Mouse (Mus musculus) MEL (cell line): ENCODE data around the gene Kif15. TPM values are rescaled to one million over a fixed set of nuclear protein-coding genes. Genes with fewer than 3 reads are reported as not detected.

ENCODE experiments used
- DNase-seq: peaks from one replicate; pipeline ENCODE4 v3.0.0; 2011; ENCODE audit warnings: low read depth, low spot score
- H3K27ac ChIP-seq: 2 replicates; pipeline ENCODE4 v1.5.1; 2012; ENCODE audit warnings: low read depth, mild to moderate bottlenecking, control low read depth, low read length, moderate library complexity; ENCODE audit not compliant: control insufficient read depth
- H3K27me3 ChIP-seq, 2 experiments: fragments of 150-350 bp in 1 of 2; sonication (generic) in 1 of 2; 2 replicates each; pipeline ENCODE4 v1.6.1; 2012; ENCODE audit warnings: low read length in 2 of 2, mild to moderate bottlenecking in 2 of 2, improper control_type of control experiment in 1 of 2, moderate library complexity in 1 of 2; ENCODE audit not compliant: insufficient read depth in 2 of 2, control insufficient read depth in 1 of 2
- H3K36me3 ChIP-seq, 2 experiments: 2 replicates each; pipeline ENCODE4 v1.6.1; 2012 to 2014; ENCODE audit warnings: low read length in 2 of 2, improper control_type of control experiment in 1 of 2, inconsistent platforms in 1 of 2, mild to moderate bottlenecking in 1 of 2; ENCODE audit not compliant: insufficient read depth in 2 of 2, control insufficient read depth in 1 of 2
- H3K4me1 ChIP-seq, 2 experiments: fragments of 150-350 bp in 1 of 2; sonication (generic) in 1 of 2; 2 replicates each; pipeline ENCODE4 v1.6.1; 2012; ENCODE audit warnings: low read length in 2 of 2, improper control_type of control experiment in 1 of 2, mild to moderate bottlenecking in 1 of 2; ENCODE audit not compliant: insufficient read depth in 2 of 2, control insufficient read depth in 1 of 2
- H3K4me3 ChIP-seq, 2 experiments: fragments of 150-350 bp in 1 of 2; sonication (generic) in 1 of 2; 2 replicates each; pipeline ENCODE4 v1.5.1; 2012; ENCODE audit warnings: low read depth in 2 of 2, low read length in 2 of 2, mild to moderate bottlenecking in 2 of 2, moderate library complexity in 2 of 2, control low read depth in 1 of 2, improper control_type of control experiment in 1 of 2; ENCODE audit not compliant: control insufficient read depth in 1 of 2, insufficient read depth in 1 of 2
- H3K79me2 ChIP-seq: 2 replicates; pipeline ENCODE4 v1.6.1; 2012; ENCODE audit warnings: mild to moderate bottlenecking, low read length, moderate library complexity; ENCODE audit not compliant: control insufficient read depth, poor library complexity, insufficient read depth
- H3K9ac ChIP-seq: 2 replicates; pipeline ENCODE4 v1.6.1; 2012; ENCODE audit warnings: low read depth, mild to moderate bottlenecking, control low read depth, low read length, moderate library complexity; ENCODE audit not compliant: control insufficient read depth, poor library complexity, severe bottlenecking
- H3K9me3 ChIP-seq: fragments of 150-350 bp; sonication (generic); replicated peaks from 2 replicates; pipeline ENCODE4 v1.6.1; 2012; ENCODE audit warnings: mild to moderate bottlenecking, low read length, improper control_type of control experiment, moderate library complexity; ENCODE audit not compliant: insufficient read depth
- BHLHE40 ChIP-seq: IDR thresholded peaks from 2 replicates; pipeline ENCODE4 v1.6.1; 2012; ENCODE audit warnings: low read depth, mild to moderate bottlenecking, inconsistent platforms, low read length, improper control_type of control experiment, borderline replicate concordance
- CHD1 ChIP-seq: IDR thresholded peaks from 2 replicates; pipeline ENCODE4 v1.6.1; 2012; ENCODE audit warnings: low read depth, mild to moderate bottlenecking, inconsistent platforms, low read length, improper control_type of control experiment
- CHD2 ChIP-seq: IDR thresholded peaks from 2 replicates; pipeline ENCODE4 v1.6.1; 2011; ENCODE audit warnings: low read length, improper control_type of control experiment
- CTCF ChIP-seq, 3 experiments: IDR thresholded peaks in 2 of 3; conservative IDR thresholded peaks in 1 of 3; 2 replicates each; pipeline ENCODE4 v1.5.1; 2011 to 2012; ENCODE audit warnings: low read length in 3 of 3, low read depth in 2 of 3, mild to moderate bottlenecking in 2 of 3, improper control_type of control experiment in 1 of 3, inconsistent platforms in 1 of 3, mixed read lengths in 1 of 3, moderate library complexity in 1 of 3; ENCODE audit not compliant: control insufficient read depth in 1 of 3, insufficient read depth in 1 of 3, poor library complexity in 1 of 3, severe bottlenecking in 1 of 3
- ELF1 ChIP-seq: IDR thresholded peaks from 2 replicates; pipeline ENCODE4 v1.6.1; 2014; ENCODE audit warnings: low read depth, mild to moderate bottlenecking, inconsistent platforms, low read length, improper control_type of control experiment, moderate library complexity
- EP300 ChIP-seq, 2 experiments: IDR thresholded peaks; 2 replicates each; pipeline ENCODE4 v1.6.1; 2011; ENCODE audit warnings: improper control_type of control experiment in 2 of 2, low read length in 2 of 2, low read depth in 1 of 2, mild to moderate bottlenecking in 1 of 2
- HCFC1 ChIP-seq: IDR thresholded peaks from 2 replicates; pipeline ENCODE4 v1.6.1; 2012; ENCODE audit warnings: low read depth, mild to moderate bottlenecking, inconsistent platforms, low read length, improper control_type of control experiment, moderate library complexity
- KAT2A ChIP-seq: conservative IDR thresholded peaks from 2 replicates; pipeline ENCODE4 v1.6.1; 2012; ENCODE audit warnings: low read depth, low read length, improper control_type of control experiment, inconsistent platforms
- MAFK ChIP-seq: IDR thresholded peaks from 2 replicates; pipeline ENCODE4 v1.6.1; 2011; ENCODE audit warnings: low read depth, mild to moderate bottlenecking, low read length, improper control_type of control experiment, borderline replicate concordance
- MAZ ChIP-seq: IDR thresholded peaks from 2 replicates; pipeline ENCODE4 v1.6.1; 2012; ENCODE audit warnings: low read depth, mild to moderate bottlenecking, inconsistent platforms, low read length, improper control_type of control experiment
- MEF2A ChIP-seq: IDR thresholded peaks from 2 replicates; pipeline ENCODE4 v1.6.1; 2014; ENCODE audit warnings: low read depth, mild to moderate bottlenecking, inconsistent platforms, low read length, improper control_type of control experiment; ENCODE audit not compliant: poor library complexity, insufficient replicate concordance, severe bottlenecking; ENCODE audit errors: extremely low read depth
- MXI1 ChIP-seq: IDR thresholded peaks from 2 replicates; pipeline ENCODE4 v1.6.1; 2011; ENCODE audit warnings: mild to moderate bottlenecking, low read depth, low read length, improper control_type of control experiment
- MYB ChIP-seq: IDR thresholded peaks from 2 replicates; pipeline ENCODE4 v1.6.1; 2011; ENCODE audit warnings: mild to moderate bottlenecking, low read depth, low read length, improper control_type of control experiment
- MYC ChIP-seq: IDR thresholded peaks from 2 replicates; pipeline ENCODE4 v1.6.1; 2011; ENCODE audit warnings: low read depth, mild to moderate bottlenecking, low read length, improper control_type of control experiment, moderate library complexity
- NELFE ChIP-seq: IDR thresholded peaks from 2 replicates; pipeline ENCODE4 v1.6.1; 2011; ENCODE audit warnings: low read depth, low read length, improper control_type of control experiment
- NRF1 ChIP-seq: IDR thresholded peaks from 2 replicates; pipeline ENCODE4 v1.6.1; 2014; ENCODE audit warnings: low read depth, mild to moderate bottlenecking, inconsistent platforms, low read length, improper control_type of control experiment, moderate library complexity; ENCODE audit not compliant: poor library complexity, insufficient read depth, severe bottlenecking
- POLR2AphosphoS2 ChIP-seq: IDR thresholded peaks from 2 replicates; pipeline ENCODE4 v1.6.1; 2011; ENCODE audit warnings: low read length, improper control_type of control experiment
- SIN3A ChIP-seq: IDR thresholded peaks from 2 replicates; pipeline ENCODE4 v1.6.1; 2012; ENCODE audit warnings: low read length, improper control_type of control experiment, inconsistent platforms
- TAL1 ChIP-seq: IDR thresholded peaks from 2 replicates; pipeline ENCODE4 v1.6.1; 2012; ENCODE audit warnings: mild to moderate bottlenecking, inconsistent platforms, low read length, moderate library complexity, mixed read lengths
- TBP ChIP-seq: IDR thresholded peaks from 2 replicates; pipeline ENCODE4 v1.8.0; 2011; ENCODE audit warnings: low read depth, low read length, improper control_type of control experiment
- UBTF ChIP-seq: IDR thresholded peaks from 2 replicates; pipeline ENCODE4 v1.6.1; 2012; ENCODE audit warnings: low read depth, mild to moderate bottlenecking, inconsistent platforms, low read length, improper control_type of control experiment, moderate library complexity, borderline replicate concordance; ENCODE audit not compliant: insufficient read depth
- USF2 ChIP-seq, 2 experiments: IDR thresholded peaks; 2 replicates each; pipeline ENCODE4 v1.6.1; 2011 to 2012; ENCODE audit warnings: improper control_type of control experiment in 2 of 2, low read length in 2 of 2, borderline replicate concordance in 1 of 2, inconsistent platforms in 1 of 2, low read depth in 1 of 2, mild to moderate bottlenecking in 1 of 2; ENCODE audit not compliant: insufficient read depth in 1 of 2
- ZNF384 ChIP-seq: IDR thresholded peaks from 2 replicates; pipeline ENCODE4 v1.6.1; 2012; ENCODE audit warnings: low read depth, mild to moderate bottlenecking, inconsistent platforms, low read length, improper control_type of control experiment
- polyA plus RNA-seq, 2 experiments: library from polyadenylated mRNA; stranded (reverse) in 1 of 2; unstranded in 1 of 2; fragments of >175 nt in 1 of 2; fragments of >200 nt in 1 of 2; gene quantifications; 2 replicates each; pipeline versions ENCODE4 v1.2.1 to v1.2.4; 2012; ENCODE audit warnings: low replicate concordance in 2 of 2, low read depth in 1 of 2; ENCODE audit not compliant: insufficient read length in 2 of 2, insufficient read depth in 1 of 2, missing spikeins in 1 of 2
- total RNA-seq: library from RNA; depleted of rRNA; stranded (reverse); fragments of 300-350 nt; gene quantifications from 2 replicates; pipeline ENCODE4 v1.2.3, GENCODE M21; 2012

Gene Kif15
- total and polyA plus RNA-seq, 3 experiments, result 48.0 to 81.7 TPM; not detected in 1

DNA sequence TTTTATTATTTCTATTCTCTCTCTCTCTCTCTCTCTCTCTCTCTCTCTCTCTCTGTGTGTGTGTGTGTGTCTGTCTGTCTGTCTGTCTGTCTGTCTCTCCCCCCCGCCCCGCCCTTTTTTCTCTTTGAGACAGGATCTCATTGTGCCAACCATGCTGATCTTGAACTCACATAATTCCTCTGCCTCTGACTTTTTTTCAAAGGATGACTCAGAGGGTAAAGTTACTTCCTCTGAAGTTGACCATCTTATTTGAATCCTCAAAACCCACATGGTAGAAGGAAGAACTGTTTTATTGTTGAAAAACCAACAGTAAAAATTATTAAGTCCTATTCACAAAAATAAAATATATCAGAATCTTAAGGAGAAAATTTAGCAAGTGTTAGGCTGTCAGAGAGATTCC is 53.9 kb downstream of the Kif15 start:
- DNase-seq, result no peak

GRCm38 (mm10) chr9:123006071-123006470 is 55.2 kb downstream of the Kif15 start:
- no peaks in the 10 kb centered on the region for H3K4me1 ChIP-seq
- peak; percentile 28 for DNase-seq
- no peak overlapping the region for H3K4me3 ChIP-seq
- no peaks in the 10 kb centered on the region for H3K79me2 ChIP-seq
- H3K9me3 ChIP-seq, result no peaks in the 10 kb centered on the region
- H3K36me3 ChIP-seq, result peaks cover 0 to 44% of the 10 kb centered on the region in 2 experiments; a peak in 2 of 4 replicates
- H3K9ac ChIP-seq, result no peak overlapping the region
- TF ChIP-seq MYB, result no peak
- no peak for TF ChIP-seq MYC
- no peak for TF ChIP-seq NELFE
- no peak for TF ChIP-seq SIN3A
- peak; percentile 21 to 60 (median 25); a peak in 5 of 6 replicates for TF ChIP-seq CTCF (IDR thresholded peaks at IDR 0.05 in 2 of 3, conservative IDR thresholded peaks at IDR 0.05 in 1 of 3; ENCODE audit: control insufficient read depth in 1 of 3, insufficient read depth in 1 of 3, low read depth in 2 of 3, low read length in 3 of 3, poor library complexity in 1 of 3, severe bottlenecking in 1 of 3)
- no peak for TF ChIP-seq ELF1
- no peak for TF ChIP-seq MEF2A
- TF ChIP-seq MXI1, result no peak
- H3K27me3 ChIP-seq, result no peaks in the 10 kb centered on the region
- no peak overlapping the region for H3K27ac ChIP-seq

More for the DNA sequence above, 53.9 kb downstream of the Kif15 start:
- Histone ChIP-seq H3K79me2 (no peaks in the 10 kb centered on the region), H3K9ac (no peak overlapping the region), H3K27me3 (no peaks in the 10 kb centered on the region), H3K27ac (no peak overlapping the region), H3K4me1 (no peaks in the 10 kb centered on the region), H3K9me3 (no peaks in the 10 kb centered on the region), H3K4me3 (no peak overlapping the region), H3K36me3 (peaks cover 0 to 51% of the 10 kb centered on the region in 2 experiments; a peak in 2 of 4 replicates)
- no peak for TF ChIP-seq POLR2AphosphoS2
- TF ChIP-seq HCFC1, result no peak

DNA sequence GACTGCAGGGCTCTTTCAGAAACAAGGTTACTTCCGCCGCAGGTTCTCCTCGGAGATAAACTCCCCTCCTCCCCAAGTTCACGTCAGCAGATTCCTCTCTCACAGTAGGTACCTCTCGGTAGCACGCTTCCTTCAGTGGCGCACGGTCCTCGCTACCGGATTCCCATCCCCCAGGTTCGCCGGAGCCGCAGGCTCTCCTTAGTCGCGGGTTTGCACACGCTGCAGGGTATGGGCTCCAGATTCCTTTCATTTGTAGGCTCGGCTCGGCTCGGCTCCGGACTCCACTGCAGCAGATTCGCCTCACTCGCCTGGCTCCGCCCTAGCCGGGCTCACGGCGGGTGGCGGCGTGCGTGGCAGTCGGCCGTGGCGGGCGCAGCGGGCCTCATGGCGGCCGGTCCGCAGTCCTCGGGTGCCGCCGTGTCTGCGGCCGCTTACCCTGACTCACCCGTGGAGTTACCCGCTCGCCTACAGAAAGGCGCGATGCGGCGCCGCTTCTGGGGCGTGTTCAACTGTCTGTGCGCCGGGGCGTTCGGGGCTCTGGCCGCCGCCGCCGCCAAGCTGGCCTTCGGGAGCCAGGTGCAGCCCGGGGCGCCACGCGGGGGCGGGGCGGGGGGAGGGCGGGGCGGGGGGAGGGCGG is 70.3 kb downstream of the Kif15 start, which contains the start of gene Tmem42:
Gene Tmem42 (plus strand): TSS at position 332 of the 637 bp plus-strand sequence.
- DNase-seq, result peak; percentile 93
- Histone ChIP-seq H3K9ac (peak within 1 kb of the TSS; percentile 84), H3K4me1 (peaks cover 4 to 14% of the 10 kb centered on the region in 2 experiments; a peak in 3 of 4 replicates), H3K36me3 (peaks cover 12 to 25% of the 10 kb centered on the region in 2 experiments), H3K79me2 (peaks cover 7% of the 10 kb centered on the region), H3K9me3 (no peaks in the 10 kb centered on the region), H3K4me3 (peak within 1 kb of the TSS; percentile 94 to 97), H3K27ac (peak within 1 kb of the TSS; percentile 93), H3K27me3 (no peaks in the 10 kb centered on the region)
- TF ChIP-seq ZNF384, result no peak
- peak; percentile 65; the same call in 1 of the 2 replicates for TF ChIP-seq BHLHE40
- 0 out of 2 replicates have a peak, but pooled peaks have one; percentile 47 for TF ChIP-seq MAZ
- TF ChIP-seq MAFK, result peak; percentile 52; the same call in 1 of the 2 replicates
- no peak; the same call in 1 of the 2 replicates for TF ChIP-seq KAT2A
- 0 out of 2 replicates have a peak, but pooled peaks have one; percentile 35 for TF ChIP-seq TBP
- peak; percentile 76 for TF ChIP-seq MXI1
- peak; percentile 23 to 47; a peak in 3 of 4 replicates for TF ChIP-seq EP300 (IDR thresholded peaks at IDR 0.05; ENCODE audit: low read depth in 1 of 2, low read length in 2 of 2)
- TF ChIP-seq TAL1, result peak; percentile 11; the same call in 1 of the 2 replicates
- TF ChIP-seq CHD1, result no peak
- TF ChIP-seq NRF1, result no peak
- peak; percentile 55; the same call in 1 of the 2 replicates for TF ChIP-seq CHD2
- peak; percentile 74 for TF ChIP-seq HCFC1
- TF ChIP-seq UBTF, result no peak
- no peak for TF ChIP-seq USF2 (IDR thresholded peaks at IDR 0.05; ENCODE audit: borderline replicate concordance in 1 of 2, insufficient read depth in 1 of 2, low read depth in 1 of 2, low read length in 2 of 2)
- no peak for TF ChIP-seq MEF2A
